Mouse (Mus musculus) urinary bladder, adult 2 months (tissue): ENCODE measurements around the gene Unc13d. TPM values are rescaled to one million over a fixed set of nuclear protein-coding genes. Genes with fewer than 3 reads are reported as not detected.
"Not testable (repeated sequence)": the region's sequence is repeated elsewhere in the genome, so short reads cannot be mapped to it uniquely, and the experiment has no call there.

ENCODE experiments used
- DNase-seq: peaks from one replicate; pipeline ENCODE4 v3.0.0; 2022; ENCODE audit warnings: low spot score
- polyA plus RNA-seq: library from polyadenylated mRNA; depleted of rRNA; stranded (reverse); fragments of >200 nt; gene quantifications from 2 replicates; pipeline ENCODE4 v1.2.3, GENCODE M21; 2012; rRNA removed

Unc13d gene
- 4.5 and 5.6 TPM in 2 replicates for polyA plus RNA-seq

GRCm38 (mm10) chr11:116077446-116078204 lies at the start of gene Unc13d:
Gene Unc13d, minus strand, starts transcription at chr11:116077961.
- DNase-seq, result no peak

GRCm38 (mm10) chr11:116126261-116126660 lies 48.5 kb upstream of the Unc13d start:
- DNase-seq, result no peak

- DNase-seq, result not testable (repeated sequence)
Measured at GRCm38 (mm10) chr11:116121731-116122245, 44.0 kb upstream of the Unc13d start.

- no peak for DNase-seq
Measured at GRCm38 (mm10) chr11:116117819-116118218, 40.1 kb upstream of the Unc13d start.

GRCm38 (mm10) chr11:116117241-116117640 lies 39.5 kb upstream of the Unc13d start:
- no peak for DNase-seq

GRCm38 (mm10) chr11:116111611-116112203 lies 33.9 kb upstream of the Unc13d start:
- DNase-seq, result no peak

- no peak for DNase-seq
Measured at GRCm38 (mm10) chr11:116111067-116111466, 33.3 kb upstream of the Unc13d start.

GRCm38 (mm10) chr11:116110540-116110939 lies 32.8 kb upstream of the Unc13d start:
- no peak for DNase-seq

GRCm38 (mm10) chr11:116110131-116110530 lies 32.4 kb upstream of the Unc13d start:
- peak; percentile 74 for DNase-seq

GRCm38 (mm10) chr11:116109441-116110081 lies 31.8 kb upstream of the Unc13d start:
- DNase-seq, result peak; percentile 55

- DNase-seq, result peak; percentile 52
Measured at GRCm38 (mm10) chr11:116108464-116109137, 30.8 kb upstream of the Unc13d start.

- DNase-seq, result no peak
Measured at GRCm38 (mm10) chr11:116107777-116108285, 30.1 kb upstream of the Unc13d start.

- DNase-seq, result no peak
Measured at GRCm38 (mm10) chr11:116106963-116107776, 29.4 kb upstream of the Unc13d start.

- DNase-seq, result no peak
Measured at GRCm38 (mm10) chr11:116106154-116106962, 28.6 kb upstream of the Unc13d start.

GRCm38 (mm10) chr11:116105065-116105464 lies 27.3 kb upstream of the Unc13d start:
- DNase-seq, result no peak

- no peak for DNase-seq
Measured at GRCm38 (mm10) chr11:116104006-116104646, 26.4 kb upstream of the Unc13d start.

GRCm38 (mm10) chr11:116103572-116103971 lies 25.8 kb upstream of the Unc13d start:
- DNase-seq, result no peak

GRCm38 (mm10) chr11:116102472-116102871 lies 24.7 kb upstream of the Unc13d start:
- DNase-seq, result no peak

- DNase-seq, result no peak
Measured at GRCm38 (mm10) chr11:116101931-116102381, 24.2 kb upstream of the Unc13d start.
